8 mouse cellular contexts compared by ENCODE assay signal in the genomic region with DNA sequence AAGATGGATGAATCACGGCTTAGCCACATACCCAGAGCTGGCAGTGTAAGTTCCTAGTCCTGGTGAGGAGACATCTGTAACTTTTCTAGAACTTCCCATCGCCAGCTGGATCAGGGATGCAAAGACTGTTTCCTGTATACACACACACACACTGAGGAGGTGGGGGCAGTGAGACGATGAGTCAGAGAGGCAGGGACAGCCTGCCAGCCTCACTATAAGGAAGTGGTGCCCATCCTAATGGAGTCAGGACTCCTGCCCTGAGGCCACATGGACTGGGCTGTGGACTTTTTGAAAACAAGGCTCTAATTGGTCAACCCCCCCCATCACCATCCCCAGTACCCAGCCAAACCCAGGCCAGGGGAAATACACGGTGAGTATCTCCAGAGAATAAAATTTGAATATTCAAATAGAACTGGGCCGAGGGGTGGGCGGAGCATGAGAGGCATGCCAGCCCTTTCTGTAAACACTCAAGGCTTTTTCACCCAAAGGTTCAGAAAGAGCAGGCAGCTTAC.
DNase-seq lines count a peak whose midpoint lies in the region; ATAC-seq and TF ChIP-seq lines count a peak whose summit lies in the region.
"Had no signal": no experiment of that assay in that cellular context is flagged by ENCODE, and none has a peak within 500 bp of the region (broad histone marks: within the 10 kb centered on the region; RNA-seq: fewer than 3 reads in every experiment).

No protein-coding gene starts in this region.

- peak; percentile 52; the same call in 1 of the 2 replicates for ATAC-seq in neural tube, embryonic 12.5 days (ENCODE audit: low FRiP score, low read depth)
- ATAC-seq in neural tube, embryonic 15.5 days (ENCODE audit: low FRiP score), result no peak
- peak; percentile 37; the same call in 1 of the 2 replicates for ATAC-seq in hindbrain, embryonic 14.5 days (ENCODE audit: low FRiP score)

- no peak for TF ChIP-seq CTCF in brain, embryonic 14.5 days (IDR thresholded peaks at IDR 0.05; ENCODE audit: borderline replicate concordance, extremely low read depth, insufficient read depth, insufficient read length)

- no peak overlapping the region for H3K4me2 ChIP-seq in neural tube, embryonic 12.5 days (replicated peaks)
- no peak overlapping the region for H3K4me2 ChIP-seq in neural tube, embryonic 15.5 days
- H3K4me2 ChIP-seq in hindbrain, embryonic 14.5 days (replicated peaks), result no peak overlapping the region

- TF ChIP-seq POLR2A in brain, embryonic 14.5 days (IDR thresholded peaks at IDR 0.05; ENCODE audit: borderline replicate concordance, extremely low read depth, insufficient read depth, insufficient read length, poor library complexity, severe bottlenecking), result no peak

- no peak overlapping the region for H3K4me3 ChIP-seq in neural tube, embryonic 12.5 days
- no peak overlapping the region for H3K4me3 ChIP-seq in neural tube, embryonic 15.5 days (replicated peaks)
- no peak overlapping the region for H3K4me3 ChIP-seq in hindbrain, embryonic 14.5 days (replicated peaks; ENCODE audit: low read length)

- 46% methylated on average over 6 of the region's 6 CpGs for WGBS in neural tube, embryonic 12.5 days
- 47% methylated on average over 6 of the region's 6 CpGs for WGBS in neural tube, embryonic 15.5 days
- 39% methylated on average over 6 of the region's 6 CpGs for WGBS in hindbrain, embryonic 14.5 days

- no peak overlapping the region for H3K9ac ChIP-seq in neural tube, embryonic 12.5 days
- no peak overlapping the region for H3K9ac ChIP-seq in neural tube, embryonic 15.5 days (replicated peaks)
- H3K9ac ChIP-seq in hindbrain, embryonic 14.5 days, result no peak overlapping the region
- H3K9ac ChIP-seq: liver, embryonic 14.5 days had no signal

- peak; percentile 53 for DNase-seq in brain, embryonic 14.5 days (ENCODE audit: low read depth)
- DNase-seq in hindbrain, embryonic 14.5 days (ENCODE audit: low spot score), result no peak
- peak; percentile 59 for DNase-seq in lung, postnatal 10 days
- peak; percentile 66 for DNase-seq in splenic B cell, adult 2 months (ENCODE audit: low read depth, low spot score)
- no peak for DNase-seq in gastrocnemius, adult 18-20 months (ENCODE audit: low spot score)

- H3K36me3 ChIP-seq in neural tube, embryonic 12.5 days, result no peaks in the 10 kb centered on the region
- H3K36me3 ChIP-seq in neural tube, embryonic 15.5 days, result no peaks in the 10 kb centered on the region
- H3K36me3 ChIP-seq in hindbrain, embryonic 14.5 days (replicated peaks; ENCODE audit: control insufficient read depth, insufficient read depth), result no peaks in the 10 kb centered on the region
- no peaks in the 10 kb centered on the region for H3K36me3 ChIP-seq in splenic B cell, adult 2 months (ENCODE audit: control insufficient read depth, insufficient read depth, low read length, poor library complexity, severe bottlenecking)

- H3K27me3 ChIP-seq in neural tube, embryonic 12.5 days (replicated peaks), result no peaks in the 10 kb centered on the region
- H3K27me3 ChIP-seq in neural tube, embryonic 15.5 days (replicated peaks), result no peaks in the 10 kb centered on the region
- H3K27me3 ChIP-seq in hindbrain, embryonic 14.5 days (ENCODE audit: control insufficient read depth, insufficient read depth, low read length), result no peaks in the 10 kb centered on the region
- no peaks in the 10 kb centered on the region for H3K27me3 ChIP-seq in splenic B cell, adult 2 months (ENCODE audit: control insufficient read depth, insufficient read depth, low read length, poor library complexity, severe bottlenecking)

- no peak overlapping the region for H3K27ac ChIP-seq in neural tube, embryonic 12.5 days
- no peak overlapping the region for H3K27ac ChIP-seq in neural tube, embryonic 15.5 days (replicated peaks)
- H3K27ac ChIP-seq in hindbrain, embryonic 14.5 days, result no peak overlapping the region
- H3K27ac ChIP-seq: liver, embryonic 14.5 days had no signal

- no peaks in the 10 kb centered on the region for H3K9me3 ChIP-seq in neural tube, embryonic 12.5 days
- H3K9me3 ChIP-seq in neural tube, embryonic 15.5 days (replicated peaks), result no peaks in the 10 kb centered on the region
- H3K9me3 ChIP-seq in hindbrain, embryonic 14.5 days (ENCODE audit: control insufficient read depth, low read length), result no peaks in the 10 kb centered on the region

- peaks cover 7% of the 10 kb centered on the region for H3K4me1 ChIP-seq in neural tube, embryonic 12.5 days
- peaks cover 23% of the 10 kb centered on the region for H3K4me1 ChIP-seq in neural tube, embryonic 15.5 days
- H3K4me1 ChIP-seq in hindbrain, embryonic 14.5 days (replicated peaks; ENCODE audit: control insufficient read depth, insufficient read depth, low read length), result peaks cover 18% of the 10 kb centered on the region; the same call in 1 of the 2 replicates

Comparison
In these comparisons a context has a peak if more than half of its experiments do, and no peak if none do; other contexts are left out.
1. DNase-seq: peak in brain, embryonic 14.5 days (single experiment), lung, postnatal 10 days (single experiment) and splenic B cell, adult 2 months (single experiment); none in hindbrain, embryonic 14.5 days (single experiment) and gastrocnemius, adult 18-20 months (single experiment).